Mouse (Mus musculus) liver, embryonic 14.5 days (tissue): ENCODE results near the gene Ergic1.

ENCODE experiments used
- CTCF ChIP-seq: IDR thresholded peaks from 2 replicates; pipeline ENCODE4 v1.5.1; 2016; ENCODE audit warnings: antibody characterized with exemption, low read depth, control low read depth
- EP300 ChIP-seq: IDR thresholded peaks from 2 replicates; pipeline ENCODE4 v1.6.1; 2016; ENCODE audit warnings: antibody characterized with exemption, low read depth

DNA sequence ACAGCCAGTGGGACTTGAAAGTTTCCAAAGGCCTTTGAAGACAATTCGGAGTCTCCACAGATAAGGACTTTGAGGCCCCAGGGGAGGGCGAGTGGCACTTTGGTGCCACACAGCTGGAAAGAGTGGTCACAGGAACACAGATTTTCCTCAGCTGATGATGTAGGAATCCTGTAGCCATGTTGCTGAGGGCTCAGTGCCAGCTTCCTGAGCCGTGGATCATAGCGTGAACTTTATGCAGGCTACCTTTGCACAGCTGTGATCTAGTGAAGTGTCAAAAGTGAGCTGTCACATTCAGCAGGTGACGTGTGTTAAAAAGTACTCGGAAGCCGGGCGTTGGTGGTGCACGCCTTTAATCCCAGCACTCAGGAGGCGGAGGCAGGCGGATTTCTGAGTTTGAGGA lies 16.0 kb downstream of the Ergic1 start:
- no peak for TF ChIP-seq CTCF
- TF ChIP-seq EP300: no peak
